In genomic region chr17:56121826-56122225, GRCm38 (mm10) we compare ENCODE assay signal across 8 mouse cellular contexts. TPM values are rescaled to one million over a fixed set of nuclear protein-coding genes. Genes with fewer than 3 reads are reported as not detected.
DNase-seq lines count a peak whose midpoint lies in the region.

Gene Lrg1 (minus strand): TSS chr17:56122001.

- intact Hi-C loops in heart, postnatal 10 days (cut with DNase I) = no loop called here

- peak; percentile 90 for DNase-seq in heart, adult 11 months
- no peak for DNase-seq in heart, adult 9 months (ENCODE audit: low spot score in 2 of 2)
- DNase-seq in urinary bladder, adult 2 months (ENCODE audit: low spot score) = no peak
- no peak for DNase-seq in urinary bladder, adult 18-20 months (ENCODE audit: low spot score in 2 of 2)
- no peak for DNase-seq in heart, postnatal 10 days
- DNase-seq in right cerebral cortex, postnatal 10 days (ENCODE audit: low spot score in 2 of 2) = no peak
- DNase-seq in cerebellum, postnatal 10 days = no peak
- DNase-seq in left cerebral cortex, adult 8-10 months (ENCODE audit: low spot score in 2 of 2) = no peak

RNA-seq across cellular contexts. Expression of gene Lrg1, which starts in this region (rescaled TPM):
- 23.4 and 23.9 TPM in 2 replicates for polyA plus RNA-seq in urinary bladder, adult 2 months (2012; rRNA removed)
- 10 to 100 TPM; 12.6 to 25.2 TPM for total RNA-seq in heart, postnatal 10 days (2021)
- total RNA-seq in left cerebral cortex, adult 8-10 months (2022) = 1 to 10 TPM; 1.5 to 3.4 (median 2.0) TPM
